Mouse (Mus musculus) erythroid progenitor cell, adult 5-6 weeks (primary cell): ENCODE results near the gene Edil3. TPM values are rescaled to one million over a fixed set of nuclear protein-coding genes. Genes with fewer than 3 reads are reported as not detected.

ENCODE experiments used
- ATAC-seq: replicated peaks from 2 replicates; pipeline ENCODE4 v1.8.0; 2016; ENCODE audit warnings: moderate number of reproducible peaks, mild to moderate bottlenecking, moderate TSS enrichment, inconsistent platforms; ENCODE audit not compliant: poor library complexity, low FRiP score, severe bottlenecking
- total RNA-seq, 2 experiments: library from RNA; stranded (forward) in 1 of 2; stranded (reverse) in 1 of 2; fragments of 150-400 nt in 1 of 2; fragments of 186-747, 209-891 nt in 1 of 2; gene quantifications; 2 replicates each; pipeline versions ENCODE4 v1.2.3 to v1.2.4; 2015 to 2017; ENCODE audit warnings: low replicate concordance in 2 of 2

Gene Edil3
- total RNA-seq (2015; ENCODE audit: low replicate concordance), result not detected in 2 replicates
- total RNA-seq (2017; ENCODE audit: low replicate concordance), result not detected in 2 replicates

GRCm38 (mm10) chr13:88821440-88822331 is at the start of gene Edil3:
Gene Edil3, plus strand, starts transcription at chr13:88821472.
- no peak; the same call in 1 of the 2 replicates for ATAC-seq

DNA sequence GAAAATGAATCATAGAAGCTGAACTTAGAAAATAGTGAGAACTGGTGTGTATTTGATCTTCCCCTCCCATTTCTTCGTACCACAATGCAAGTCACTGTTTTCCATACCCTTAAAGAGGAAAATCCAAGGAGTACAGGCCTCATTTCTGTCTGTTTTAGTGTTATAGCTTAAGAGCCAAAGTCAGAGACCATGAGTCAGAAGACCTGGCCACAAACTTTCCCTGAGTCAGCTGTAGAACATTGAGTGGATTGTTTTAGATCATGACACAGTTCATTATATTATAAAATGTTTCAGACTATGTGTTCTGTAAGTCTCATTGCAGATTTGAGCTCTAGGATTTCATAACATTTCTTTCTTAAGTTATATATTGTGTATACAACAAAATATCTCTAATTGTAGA is 22.1 kb upstream of the Edil3 start:
- no peak for ATAC-seq

DNA sequence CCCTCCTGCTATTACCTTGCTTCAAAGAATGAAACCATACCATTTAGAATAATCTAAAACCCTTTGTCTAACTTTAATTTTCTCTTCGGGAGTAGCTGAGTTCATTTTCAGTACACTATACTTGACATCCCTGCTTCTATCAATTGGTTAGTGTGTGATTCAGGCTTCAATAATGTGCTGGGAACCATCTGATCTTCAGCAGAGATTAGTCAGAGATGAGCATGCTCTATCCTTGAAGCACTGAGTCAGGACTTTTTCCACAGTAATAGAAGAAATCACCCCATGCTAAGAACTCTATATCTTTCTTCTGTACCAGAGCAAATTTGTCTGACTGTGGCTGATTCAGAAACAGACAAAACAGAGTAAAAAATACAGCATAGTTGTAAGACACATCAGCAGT is 20.3 kb upstream of the Edil3 start:
- ATAC-seq, result no peak

DNA sequence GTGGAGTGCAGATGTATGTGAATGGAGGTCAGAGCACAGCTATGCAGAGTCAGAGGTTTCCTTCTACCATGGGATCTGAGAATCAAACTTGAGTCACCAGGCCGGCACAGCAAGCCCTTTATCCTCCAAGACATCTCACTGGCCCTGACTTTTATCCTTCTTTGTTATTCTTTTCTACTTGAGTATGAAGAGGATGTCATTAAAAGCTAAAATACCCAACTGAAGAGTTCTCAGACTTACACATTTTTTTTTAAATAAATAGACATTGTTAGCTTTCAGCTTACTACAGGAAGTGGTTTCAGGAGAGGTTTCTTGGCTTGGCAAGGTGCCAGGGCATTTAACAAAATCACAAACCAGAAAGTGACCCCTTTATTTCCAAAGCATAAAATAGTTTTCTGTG is 15.4 kb upstream of the Edil3 start:
- no peak for ATAC-seq

GRCm38 (mm10) chr13:88806269-88806668 is 15.0 kb upstream of the Edil3 start:
- no peak for ATAC-seq

DNA sequence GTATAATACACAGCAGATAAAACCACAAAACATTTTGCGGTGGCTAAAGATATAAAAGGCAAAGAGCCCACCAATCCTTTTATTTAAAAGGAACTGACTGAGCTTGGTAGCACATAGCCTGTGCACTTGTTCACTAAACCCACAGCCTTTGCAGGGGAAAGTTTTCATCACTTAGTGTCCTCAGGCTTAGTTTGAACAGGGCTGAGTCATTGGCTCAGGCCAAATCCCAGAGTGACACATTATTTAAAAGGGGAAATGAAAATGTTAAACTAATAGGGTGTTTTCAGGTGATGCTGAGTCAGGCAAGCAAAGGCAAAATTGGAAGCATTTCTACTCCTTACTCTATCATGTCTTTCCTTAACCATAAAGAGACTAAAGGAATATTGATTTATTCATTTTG is 11.2 kb upstream of the Edil3 start:
- ATAC-seq, result no peak

- no peak for ATAC-seq
These were observed 475 bp upstream of the Edil3 start for GRCm38 (mm10) chr13:88820686-88821308.

DNA sequence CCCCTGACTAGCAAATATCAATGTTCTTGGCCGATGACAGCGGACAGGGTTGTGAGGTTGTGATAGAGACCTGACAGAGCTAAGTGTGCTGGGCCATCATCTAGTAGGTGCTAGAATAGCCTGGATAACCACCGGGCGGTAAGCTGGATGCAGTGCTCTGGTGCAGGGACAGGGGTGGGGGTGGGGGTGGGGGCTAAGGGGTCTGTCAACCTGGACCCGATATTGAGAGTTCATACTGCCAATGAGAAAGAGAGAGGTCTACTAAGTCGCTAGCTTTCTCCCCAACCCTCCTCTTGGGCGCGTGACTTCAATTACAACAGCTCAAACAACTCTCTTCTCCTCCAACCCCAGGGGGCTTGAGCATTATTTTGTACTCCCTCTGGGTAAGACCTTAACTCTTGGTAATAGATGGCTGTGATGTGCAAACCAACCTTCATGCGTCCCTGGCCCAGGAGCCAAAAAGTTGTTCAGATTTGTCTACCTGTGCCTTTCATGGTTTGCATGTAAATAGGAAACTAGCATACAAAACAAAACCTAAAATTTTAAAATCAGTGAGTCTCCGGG is 1.1 kb downstream of the Edil3 start:
- no peak for ATAC-seq

- ATAC-seq, result no peak
These were observed 1.8 kb downstream of the Edil3 start for GRCm38 (mm10) chr13:88822976-88823521.

DNA sequence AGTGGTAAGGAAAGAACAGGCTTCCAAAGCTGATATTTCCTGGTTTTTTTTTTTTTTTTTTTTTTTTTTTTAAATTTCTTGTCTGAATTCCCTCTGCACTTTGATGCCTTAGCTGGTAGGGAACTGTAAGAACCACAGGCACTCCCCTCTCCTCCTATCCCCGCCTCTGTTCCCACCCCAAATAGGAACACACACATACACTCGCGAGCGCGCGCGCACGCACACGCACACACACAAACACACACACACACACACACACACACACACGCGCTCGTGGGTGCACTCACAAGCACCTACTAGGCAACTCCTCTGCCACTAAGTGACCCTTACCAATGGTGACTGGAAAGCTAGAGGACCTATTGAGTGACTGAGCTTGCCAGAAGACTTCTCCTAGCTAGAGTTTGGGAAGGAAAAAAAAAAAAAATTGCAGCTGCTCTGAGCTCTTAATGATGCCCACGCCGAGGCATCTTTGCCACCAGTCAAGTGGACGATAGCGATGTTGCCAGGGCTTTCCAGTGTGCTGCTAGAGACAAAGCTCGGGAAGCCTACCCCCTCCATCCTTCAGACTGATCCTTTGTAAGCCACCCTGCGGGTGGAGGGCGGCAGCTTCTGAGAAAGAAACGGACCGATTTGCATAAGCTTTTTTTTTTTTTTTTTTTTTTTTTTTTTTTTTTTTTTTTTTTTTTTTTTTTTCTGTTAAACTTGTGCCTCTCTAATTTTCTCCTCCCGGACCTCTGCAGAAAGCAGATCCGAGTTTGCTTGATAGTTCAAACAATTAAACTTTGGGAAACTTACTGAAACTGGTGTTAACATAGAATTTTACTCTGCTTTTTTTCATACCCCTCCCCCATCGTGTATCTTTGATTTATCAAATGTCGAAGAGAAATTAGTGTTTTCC is 2.5 kb downstream of the Edil3 start:
- no peak for ATAC-seq

- ATAC-seq, result no peak
These were observed 3.2 kb downstream of the Edil3 start for GRCm38 (mm10) chr13:88824441-88824840.

- no peak for ATAC-seq
These were observed 7.1 kb downstream of the Edil3 start for GRCm38 (mm10) chr13:88828362-88828761.

- ATAC-seq, result no peak
These were observed 12.5 kb downstream of the Edil3 start for GRCm38 (mm10) chr13:88833732-88834131.

- no peak for ATAC-seq
These were observed 28.5 kb downstream of the Edil3 start for GRCm38 (mm10) chr13:88849739-88850138.

DNA sequence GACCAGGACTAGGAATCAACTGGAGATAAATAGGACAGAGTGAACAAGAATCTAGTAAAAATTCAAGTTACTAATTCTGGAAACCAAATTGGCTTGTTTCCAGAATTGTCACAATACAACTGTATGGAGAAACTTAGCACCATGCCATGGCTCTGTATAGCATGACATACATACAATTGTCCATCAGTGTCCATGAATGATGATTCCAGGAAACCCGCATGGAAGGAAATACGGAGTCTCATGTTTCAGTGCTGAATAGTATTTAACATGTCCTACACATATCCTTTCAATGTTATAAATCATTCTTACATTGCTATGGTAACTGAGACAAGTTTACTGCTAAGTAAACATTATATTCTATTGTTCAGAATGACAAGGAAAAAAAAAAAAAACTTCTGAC is 58.7 kb downstream of the Edil3 start:
- ATAC-seq, result no peak

- no peak for ATAC-seq
These were observed 69.5 kb downstream of the Edil3 start for GRCm38 (mm10) chr13:88890728-88891127.

GRCm38 (mm10) chr13:88900046-88900445 is 78.8 kb downstream of the Edil3 start:
- ATAC-seq, result no peak

DNA sequence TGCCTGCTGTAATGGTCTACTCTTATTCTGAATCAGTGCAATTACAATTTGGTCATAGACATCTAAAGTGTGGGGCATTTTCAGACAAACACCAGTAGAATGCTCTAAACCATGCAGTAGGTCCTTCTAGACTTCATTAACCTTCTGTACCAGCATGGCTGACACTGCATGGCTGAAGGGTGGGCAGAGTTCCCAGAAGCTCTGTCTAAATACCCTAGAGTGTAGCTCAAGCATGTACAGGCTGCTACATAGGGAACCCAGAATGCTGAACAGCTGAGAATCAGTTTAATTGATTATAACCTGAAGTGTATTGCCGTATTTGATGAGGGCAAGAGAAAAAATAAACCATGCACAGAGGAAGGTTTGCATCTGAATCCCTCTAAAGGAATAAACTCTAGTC is 86.1 kb downstream of the Edil3 start:
- ATAC-seq, result no peak

- ATAC-seq, result no peak
These were observed 86.9 kb downstream of the Edil3 start for GRCm38 (mm10) chr13:88908187-88908586.

GRCm38 (mm10) chr13:88916503-88916902 is 95.2 kb downstream of the Edil3 start:
- ATAC-seq, result no peak
